ENCODE assay signal across 8 mouse cellular contexts in genomic region chr5:133666473-133666872, GRCm38 (mm10).
DNase-seq lines count a peak whose midpoint lies in the region; ATAC-seq and TF ChIP-seq lines count a peak whose summit lies in the region.

No protein-coding gene starts in this region.

- no peaks in the 10 kb centered on the region for H3K4me1 ChIP-seq in intestine, postnatal 0 days (replicated peaks; ENCODE audit: control insufficient read depth, insufficient read depth, low read length)
- H3K4me1 ChIP-seq in intestine, embryonic 15.5 days (replicated peaks): no peaks in the 10 kb centered on the region
- H3K4me1 ChIP-seq in lung, embryonic 14.5 days (ENCODE audit: insufficient read depth): no peaks in the 10 kb centered on the region

- H3K9ac ChIP-seq in intestine, postnatal 0 days (ENCODE audit: low read depth, low read length): no peak overlapping the region
- H3K9ac ChIP-seq in intestine, embryonic 15.5 days: no peak overlapping the region
- no peak overlapping the region for H3K9ac ChIP-seq in lung, embryonic 14.5 days

- intact Hi-C loops in gastrocnemius, postnatal 14 days (cut with DNase I; ENCODE audit: low total_unique reads): no loop called here

- TF ChIP-seq CTCF in intestine, postnatal 0 days (IDR thresholded peaks at IDR 0.05; ENCODE audit: low read depth): peak; percentile 66
- peak; percentile 59 for TF ChIP-seq CTCF in lung, embryonic 14.5 days (IDR thresholded peaks at IDR 0.05; ENCODE audit: low read depth)

- no peak overlapping the region for H3K27ac ChIP-seq in intestine, postnatal 0 days (ENCODE audit: low read depth, low read length)
- H3K27ac ChIP-seq in intestine, embryonic 15.5 days: no peak overlapping the region
- H3K27ac ChIP-seq in lung, embryonic 14.5 days (ENCODE audit: low read depth): no peak overlapping the region

- no peaks in the 10 kb centered on the region for H3K9me3 ChIP-seq in intestine, postnatal 0 days (ENCODE audit: control insufficient read depth)
- H3K9me3 ChIP-seq in intestine, embryonic 15.5 days: no peaks in the 10 kb centered on the region
- H3K9me3 ChIP-seq in lung, embryonic 14.5 days (ENCODE audit: low read depth, low read length): no peaks in the 10 kb centered on the region

- no peak overlapping the region for H3K4me2 ChIP-seq in intestine, postnatal 0 days (replicated peaks; ENCODE audit: low read depth)
- no peak overlapping the region for H3K4me2 ChIP-seq in intestine, embryonic 15.5 days (replicated peaks)
- no peak overlapping the region for H3K4me2 ChIP-seq in lung, embryonic 14.5 days

- no peak for ATAC-seq in intestine, postnatal 0 days
- no peak for ATAC-seq in intestine, embryonic 15.5 days
- ATAC-seq in lung, embryonic 14.5 days (ENCODE audit: insufficient read depth): no peak
- ATAC-seq in granulocyte monocyte progenitor cell, adult 5-6 weeks (replicated peaks; ENCODE audit: poor library complexity, severe bottlenecking): no peak

- H3K4me3 ChIP-seq in intestine, postnatal 0 days (ENCODE audit: low read depth, low read length): no peak overlapping the region
- no peak overlapping the region for H3K4me3 ChIP-seq in intestine, embryonic 15.5 days (replicated peaks)
- no peak overlapping the region for H3K4me3 ChIP-seq in lung, embryonic 14.5 days (ENCODE audit: low read depth, low read length)

- H3K27me3 ChIP-seq in intestine, postnatal 0 days (replicated peaks; ENCODE audit: control insufficient read depth, insufficient read depth, low read length): no peaks in the 10 kb centered on the region
- H3K27me3 ChIP-seq in intestine, embryonic 15.5 days (replicated peaks): no peaks in the 10 kb centered on the region
- H3K27me3 ChIP-seq in lung, embryonic 14.5 days (ENCODE audit: insufficient read depth, low read length): no peaks in the 10 kb centered on the region

- peak; percentile 27 for DNase-seq in NIH3T3 (ENCODE audit: low read depth)
- DNase-seq in brain, adult 2 months (ENCODE audit: low read depth, low spot score): peak; percentile 72
- peak; percentile 53 for DNase-seq in gastrocnemius, postnatal 14 days
- peak; percentile 61 for DNase-seq in lung, embryonic 14.5 days
- peak; percentile 75 for DNase-seq in testis, postnatal 10 days (ENCODE audit: low spot score)

- no peaks in the 10 kb centered on the region for H3K36me3 ChIP-seq in intestine, postnatal 0 days (ENCODE audit: control insufficient read depth, insufficient read depth)
- no peaks in the 10 kb centered on the region for H3K36me3 ChIP-seq in intestine, embryonic 15.5 days
- no peaks in the 10 kb centered on the region for H3K36me3 ChIP-seq in lung, embryonic 14.5 days (ENCODE audit: insufficient read depth)

- WGBS in intestine, postnatal 0 days: 41% methylated on average over 6 of the region's 6 CpGs
- 46% methylated on average over 6 of the region's 6 CpGs for WGBS in intestine, embryonic 15.5 days
- 34% methylated on average over 6 of the region's 6 CpGs for WGBS in lung, embryonic 14.5 days
